Mouse (Mus musculus) liver, embryonic 14.5 days (tissue): ENCODE results near the gene Rraga.

Experiments used
- CTCF ChIP-seq: IDR thresholded peaks from 2 replicates; pipeline ENCODE4 v1.5.1; 2016; ENCODE audit warnings: antibody characterized with exemption, low read depth, control low read depth
- EP300 ChIP-seq: IDR thresholded peaks from 2 replicates; pipeline ENCODE4 v1.6.1; 2016; ENCODE audit warnings: antibody characterized with exemption, low read depth

GRCm38 (mm10) chr4:86576120-86576541 is 663 bp downstream of the Rraga start:
- TF ChIP-seq CTCF (no peak), EP300 (no peak)
